Mouse (Mus musculus): ENCODE measurements around the gene Wdr18.

Gene Wdr18

GRCm38 (mm10) chr10:79996272-79997033 lies 36.5 kb downstream of the Wdr18 start, which contains the start of gene Abca7:
TSS of gene Abca7 (plus strand) at chr10:79996494.
- in situ Hi-C loops (cut with MboI, MseI): no loop called here

- in situ Hi-C loops (cut with MboI, MseI): no loop called here
Observed at GRCm38 (mm10) chr10:79997034-79997760, 37.2 kb downstream of the Wdr18 start.

- in situ Hi-C loops (cut with MboI, MseI): no loop called here
Observed at GRCm38 (mm10) chr10:79997819-79998218, 37.9 kb downstream of the Wdr18 start.

- in situ Hi-C loops (cut with MboI, MseI): no loop called here
Observed at GRCm38 (mm10) chr10:80001945-80002344, 42.0 kb downstream of the Wdr18 start.

- in situ Hi-C loops (cut with MboI, MseI): no loop called here
Observed at GRCm38 (mm10) chr10:80002829-80003228, 42.9 kb downstream of the Wdr18 start.

- in situ Hi-C loops (cut with MboI, MseI): no loop called here
Observed at GRCm38 (mm10) chr10:80003374-80004232, 43.7 kb downstream of the Wdr18 start.

- in situ Hi-C loops (cut with MboI, MseI): no loop called here
Observed at GRCm38 (mm10) chr10:80004233-80004705, 44.3 kb downstream of the Wdr18 start.

- in situ Hi-C loops (cut with MboI, MseI): no loop called here
Observed at GRCm38 (mm10) chr10:80011740-80012139, 51.8 kb downstream of the Wdr18 start.

- in situ Hi-C loops (cut with MboI, MseI): no loop called here
Observed at GRCm38 (mm10) chr10:80013609-80014008, 53.7 kb downstream of the Wdr18 start.

- in situ Hi-C loops (cut with MboI, MseI): no loop called here
Observed at GRCm38 (mm10) chr10:80014484-80015290, 54.7 kb downstream of the Wdr18 start.

- in situ Hi-C loops (cut with MboI, MseI): no loop called here
Observed at GRCm38 (mm10) chr10:80015583-80015982, 55.6 kb downstream of the Wdr18 start.

- in situ Hi-C loops (cut with MboI, MseI): no loop called here
Observed at GRCm38 (mm10) chr10:80016511-80016910, 56.6 kb downstream of the Wdr18 start, which contains the start of gene Arhgap45. TSS of gene Arhgap45 (plus strand) at chr10:80016653.

GRCm38 (mm10) chr10:80016931-80017330 lies 57.0 kb downstream of the Wdr18 start:
- in situ Hi-C loops (cut with MboI, MseI): no loop called here

GRCm38 (mm10) chr10:80017361-80017760 lies 57.4 kb downstream of the Wdr18 start:
- in situ Hi-C loops (cut with MboI, MseI): no loop called here

GRCm38 (mm10) chr10:80017771-80018170 lies 57.8 kb downstream of the Wdr18 start:
- in situ Hi-C loops (cut with MboI, MseI): no loop called here

GRCm38 (mm10) chr10:80018739-80019297 lies 58.9 kb downstream of the Wdr18 start:
- in situ Hi-C loops (cut with MboI, MseI): no loop called here

GRCm38 (mm10) chr10:80019471-80020131 lies 59.6 kb downstream of the Wdr18 start:
- in situ Hi-C loops (cut with MboI, MseI): no loop called here

All from regulatory T cell (primary cell).